Comparison of ENCODE assay signal across 8 mouse cellular contexts in genomic region chr5:147227354-147228112, GRCm38 (mm10). TPM values are rescaled to one million over a fixed set of nuclear protein-coding genes. Genes with fewer than 3 reads are reported as not detected.
DNase-seq lines count a peak whose midpoint lies in the region; ATAC-seq and TF ChIP-seq lines count a peak whose summit lies in the region.

No protein-coding gene starts in this region.

- H3K4me3 ChIP-seq in hindbrain, embryonic 15.5 days, result no peak overlapping the region

- H3K27me3 ChIP-seq in Patski, result peaks cover 28% of the 10 kb centered on the region
- peaks cover 51% of the 10 kb centered on the region for H3K27me3 ChIP-seq in hindbrain, embryonic 15.5 days

- H3K27ac ChIP-seq in hindbrain, embryonic 15.5 days (replicated peaks), result no peak overlapping the region

- CTCF ChIA-PET in Patski (lab: Charles Lee), result interaction anchor here (0.7 to 3.3 kb wide), 25 partner anchors 10 to 552 kb away, joined by 3 to 30 read pairs (median 4); no protein-coding TSS in a partner anchor

- no peaks in the 10 kb centered on the region for H3K9me3 ChIP-seq in hindbrain, embryonic 15.5 days

- peaks cover 14% of the 10 kb centered on the region; the same call in 1 of the 2 replicates for H3K4me1 ChIP-seq in hindbrain, embryonic 15.5 days (replicated peaks)

- H3K9ac ChIP-seq in hindbrain, embryonic 15.5 days, result no peak overlapping the region

- in situ Hi-C loops in Patski (cut with MboI; ENCODE audit: low pct_unique_long_range_greater_than_20kb), result loop anchor here (5.0 to 25.0 kb wide), 4 partner anchors 75 to 565 kb away; no protein-coding TSS in a partner anchor

- H3K36me3 ChIP-seq in hindbrain, embryonic 15.5 days, result no peaks in the 10 kb centered on the region

- 16% methylated on average over 25 of the region's 25 CpGs for WGBS in hindbrain, embryonic 15.5 days

- POLR2A ChIA-PET in Patski (lab: Charles Lee), result interaction anchor here (0.7 to 1.7 kb wide), 3 partner anchors 266 to 313 kb away, joined by 3 to 5 read pairs (median 3); no protein-coding TSS in a partner anchor

- peak; percentile 10 for DNase-seq in Patski (ENCODE audit: low read depth, low spot score)
- DNase-seq in cerebellum, postnatal 10 days, result peak; percentile 96 to 97
- peak; percentile 39 to 77 for DNase-seq in frontal cortex, postnatal 10 days (ENCODE audit: low spot score in 2 of 2)
- peak; percentile 44 for DNase-seq in left cerebral cortex, adult 11 months (ENCODE audit: low spot score)
- DNase-seq in lung, postnatal 4 days, result peak; percentile 79 to 87
- peak; percentile 61 for DNase-seq in retina, postnatal 7 days (ENCODE audit: low read depth, low spot score)
- DNase-seq in thymus, postnatal 4 days, result peak; percentile 90

- ATAC-seq in Patski, result peak; percentile 57
- ATAC-seq in hindbrain, embryonic 15.5 days (ENCODE audit: low FRiP score, low read depth), result peak; percentile 88; the same call in 1 of the 2 replicates

- H3K4me2 ChIP-seq in hindbrain, embryonic 15.5 days, result no peak overlapping the region

- TF ChIP-seq CTCF in Patski (IDR thresholded peaks at IDR 0.05), result peak; percentile 97

RNA-seq across cellular contexts. Expression of gene Gsx1, which starts 39.0 kb away (rescaled TPM):
- polyA plus RNA-seq in Patski (2021), result not detected
- polyA plus RNA-seq in hindbrain, embryonic 15.5 days (2015; fragmentation: Nextera tagmentation; extraction: Ambion mirVana), result 7.4 and 9.3 TPM in 2 replicates

RNA-seq across cellular contexts. Expression of gene Pdx1, which starts 42.2 kb away (rescaled TPM):
- polyA plus RNA-seq in Patski (2021), result not detected
- polyA plus RNA-seq in hindbrain, embryonic 15.5 days (2015; fragmentation: Nextera tagmentation; extraction: Ambion mirVana), result not detected in 2 replicates

Comparison
In these comparisons a context has a peak if more than half of its experiments do, and no peak if none do; other contexts are left out.
1. DNase-seq: peak in every context shown above with its lines; median percentile 96 in cerebellum, postnatal 10 days; 90 in thymus, postnatal 4 days; 83 in lung, postnatal 4 days; 61 in retina, postnatal 7 days; 58 in frontal cortex, postnatal 10 days; 44 in left cerebral cortex, adult 11 months; 10 in Patski.